Mouse (Mus musculus): ENCODE measurements around the gene Creb3l2.

Creb3l2 gene

DNA sequence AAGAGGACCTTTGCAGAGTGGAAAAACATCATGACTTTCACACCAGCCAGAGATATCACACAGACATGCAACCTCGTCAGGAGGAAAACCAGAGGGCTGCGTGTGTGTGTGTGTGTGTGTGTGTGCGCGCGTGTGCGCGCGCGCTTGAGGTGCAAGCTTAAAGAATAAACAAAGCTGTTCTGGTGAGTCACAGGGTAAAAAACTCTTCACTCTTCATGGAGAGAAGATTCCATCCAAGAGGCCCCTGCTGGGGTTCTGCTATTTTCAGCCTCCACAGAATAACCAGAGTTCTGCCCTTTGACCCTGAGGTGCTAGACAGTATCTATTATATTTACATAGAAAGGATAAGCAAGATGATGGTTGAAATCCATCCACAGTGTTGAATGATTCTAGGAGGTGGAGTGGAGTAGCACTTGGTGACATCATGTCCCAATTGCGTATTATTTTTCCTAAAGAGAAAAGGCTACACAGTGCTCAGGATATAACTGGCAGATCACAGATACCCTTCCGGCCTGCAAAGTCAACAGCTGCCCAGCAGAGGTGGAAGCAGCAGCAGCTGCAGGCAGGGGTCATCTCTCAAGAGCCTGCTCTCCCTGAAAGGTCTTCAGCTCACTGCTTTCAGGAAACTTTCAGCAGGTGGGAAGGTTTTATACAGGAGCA, 41.0 kb downstream of the Creb3l2 start:
- TF ChIP-seq GATA4 (IDR thresholded peaks at IDR 0.05; ENCODE audit: insufficient replicate concordance, low read length) = no peak

DNA sequence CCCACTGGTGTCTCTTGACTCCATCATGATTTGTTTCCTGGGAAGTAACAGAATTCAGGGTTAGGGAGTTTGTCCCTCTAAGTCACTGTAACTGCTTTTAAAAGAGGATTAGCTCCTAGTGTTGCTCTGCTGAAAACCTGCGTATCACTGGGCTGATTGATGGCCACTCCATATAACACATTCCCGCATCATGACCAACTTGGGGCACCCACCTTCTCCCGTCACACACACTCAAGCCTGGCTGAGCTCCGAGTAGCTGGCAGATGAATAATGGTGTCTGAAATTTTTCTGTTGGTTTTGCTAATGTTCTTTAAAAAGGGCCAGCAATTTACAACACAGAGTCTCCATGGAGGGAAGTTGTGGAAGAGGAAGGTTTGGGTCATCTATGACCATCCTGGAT, 41.8 kb downstream of the Creb3l2 start:
- TF ChIP-seq GATA4 (IDR thresholded peaks at IDR 0.05; ENCODE audit: insufficient replicate concordance, low read length) = no peak

DNA sequence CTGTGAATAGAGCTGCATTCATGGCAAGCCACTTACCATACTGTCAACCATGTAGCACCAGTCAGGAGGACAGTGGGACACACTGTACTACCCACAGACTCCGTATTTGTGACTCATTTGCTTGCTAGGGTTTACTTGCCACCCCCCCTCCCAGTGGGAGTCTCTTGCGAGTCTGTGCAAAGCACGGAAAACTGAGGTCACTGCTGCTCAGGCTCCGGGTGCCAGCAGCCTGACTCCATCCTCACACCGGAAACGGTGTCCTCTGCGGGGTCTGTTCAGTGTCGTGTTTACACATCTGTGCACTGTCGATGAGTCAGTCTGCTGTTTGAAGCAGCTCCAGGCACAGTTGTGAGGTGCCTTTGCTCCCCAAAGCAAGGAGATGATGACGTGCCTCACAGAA, 43.0 kb downstream of the Creb3l2 start:
- TF ChIP-seq GATA4 (IDR thresholded peaks at IDR 0.05; ENCODE audit: insufficient replicate concordance, low read length) = no peak

DNA sequence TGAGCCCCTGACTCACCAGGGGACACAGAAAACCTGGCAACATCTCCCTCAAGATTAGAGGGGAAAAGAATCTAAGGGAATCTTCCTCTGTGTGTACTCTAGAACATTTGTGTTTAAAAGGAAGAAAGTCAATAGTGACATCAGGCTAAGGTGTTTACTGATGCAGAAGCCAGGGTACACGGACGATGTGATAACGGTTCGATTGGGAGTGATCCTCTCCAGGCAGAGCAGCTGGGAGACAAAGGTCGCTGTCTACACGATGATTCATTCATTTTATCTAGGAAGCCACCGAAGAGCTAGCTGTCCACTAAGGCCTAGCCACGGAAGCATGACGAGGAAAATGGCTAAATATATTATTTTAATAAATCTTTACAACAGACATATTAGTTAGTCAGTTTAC, 44.0 kb downstream of the Creb3l2 start:
- TF ChIP-seq GATA4 (IDR thresholded peaks at IDR 0.05; ENCODE audit: insufficient replicate concordance, low read length) = peak; percentile 85

DNA sequence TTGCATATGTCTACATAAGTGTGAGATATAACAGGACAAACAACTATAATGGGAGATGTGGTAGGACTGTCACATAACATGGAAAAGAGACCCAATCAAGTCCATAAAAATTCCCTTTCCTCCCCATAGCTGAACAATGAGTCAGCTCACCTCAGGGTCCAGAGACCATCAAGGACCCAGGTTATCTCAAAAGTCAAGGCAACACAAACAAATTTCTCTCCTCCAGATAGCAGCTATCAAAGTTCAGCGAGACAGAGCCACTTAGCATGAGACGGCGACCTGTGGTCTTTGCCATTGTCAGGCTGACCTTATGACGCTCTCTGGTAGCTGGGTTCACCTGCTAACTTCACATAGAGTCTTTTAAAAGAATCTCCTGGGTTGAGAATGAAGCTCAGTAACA, 44.7 kb downstream of the Creb3l2 start:
- TF ChIP-seq GATA4 (IDR thresholded peaks at IDR 0.05; ENCODE audit: insufficient replicate concordance, low read length) = no peak

DNA sequence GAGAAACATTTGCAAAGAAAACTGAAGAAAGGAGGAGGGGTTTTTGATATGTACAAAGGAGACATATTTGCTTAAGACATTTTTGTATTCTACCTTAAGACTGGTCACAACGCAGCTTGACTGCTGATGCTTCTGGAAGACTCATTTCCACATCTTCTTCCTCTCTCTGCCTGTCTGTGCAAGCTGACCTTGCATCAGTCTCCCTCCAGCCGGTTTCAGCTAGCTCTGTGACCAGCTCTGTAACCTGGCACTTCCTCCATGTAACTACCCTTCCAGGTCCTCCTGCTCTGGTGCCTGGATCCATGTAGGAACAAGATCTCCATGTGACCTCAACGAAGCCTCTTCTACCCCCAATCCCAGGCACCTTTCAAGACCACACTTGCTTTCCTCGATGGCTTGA, 45.8 kb downstream of the Creb3l2 start:
- TF ChIP-seq GATA4 (IDR thresholded peaks at IDR 0.05; ENCODE audit: insufficient replicate concordance, low read length) = no peak

DNA sequence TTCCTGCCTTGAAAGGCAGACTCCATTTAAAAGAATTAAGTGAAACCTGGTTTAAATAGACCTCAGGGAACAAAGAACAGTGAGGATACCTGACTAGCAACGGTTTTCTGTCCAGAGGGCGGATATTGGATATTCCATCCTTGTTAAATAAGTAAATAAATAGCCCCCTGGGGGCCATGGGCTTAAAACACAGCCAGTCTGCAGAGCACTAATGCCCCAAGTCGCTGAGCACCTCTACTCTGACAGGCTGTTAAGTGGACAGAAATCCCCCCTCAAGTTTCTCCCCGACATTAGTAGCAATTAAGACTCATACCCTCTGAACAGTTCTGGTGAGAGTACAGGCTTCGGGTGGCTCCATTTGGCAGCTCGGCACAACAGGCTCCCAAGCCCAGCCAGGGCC, 48.7 kb downstream of the Creb3l2 start:
- TF ChIP-seq GATA4 (IDR thresholded peaks at IDR 0.05; ENCODE audit: insufficient replicate concordance, low read length) = no peak

DNA sequence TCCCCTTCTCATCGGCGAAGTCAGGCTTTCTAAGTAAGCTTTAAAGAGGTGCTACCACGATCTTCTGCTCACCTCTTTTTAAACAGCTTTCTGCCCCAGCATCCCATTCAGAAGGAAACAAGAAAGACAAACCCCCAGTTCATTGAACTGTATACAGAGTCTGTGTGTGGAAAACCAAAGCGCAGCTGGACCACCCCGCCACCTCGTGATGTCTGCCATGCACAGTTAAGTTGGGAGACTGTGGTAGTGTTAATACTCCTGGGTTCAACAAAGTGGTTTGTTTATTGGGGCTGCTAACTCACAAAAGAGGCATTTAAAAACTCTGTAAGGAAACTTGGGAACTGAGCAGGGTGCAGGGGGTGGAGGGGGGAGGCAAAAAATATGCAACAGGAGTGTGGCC, 49.7 kb downstream of the Creb3l2 start:
- TF ChIP-seq GATA4 (IDR thresholded peaks at IDR 0.05; ENCODE audit: insufficient replicate concordance, low read length) = no peak

DNA sequence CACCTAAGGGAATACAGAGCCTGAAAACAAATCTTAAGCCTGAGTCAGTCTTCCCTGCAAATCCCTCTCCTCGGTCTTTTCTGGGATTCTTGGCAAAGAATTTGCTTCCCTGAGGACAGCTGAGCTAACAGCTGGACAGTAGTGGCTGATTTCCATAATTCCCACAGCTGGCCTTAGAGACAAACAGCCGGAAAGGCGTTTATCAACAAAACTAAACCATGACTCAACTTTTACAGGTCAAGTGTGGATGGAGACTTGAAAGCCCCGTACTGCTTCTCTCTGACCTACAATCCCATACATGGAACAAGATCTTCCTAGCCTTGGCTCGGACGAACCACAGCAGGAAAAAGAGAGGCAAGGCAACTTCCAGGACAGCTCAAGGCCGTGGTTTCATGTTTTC, 50.6 kb downstream of the Creb3l2 start:
- peak; percentile 34; the same call in 1 of the 2 replicates for TF ChIP-seq GATA4 (IDR thresholded peaks at IDR 0.05; ENCODE audit: insufficient replicate concordance, low read length)

DNA sequence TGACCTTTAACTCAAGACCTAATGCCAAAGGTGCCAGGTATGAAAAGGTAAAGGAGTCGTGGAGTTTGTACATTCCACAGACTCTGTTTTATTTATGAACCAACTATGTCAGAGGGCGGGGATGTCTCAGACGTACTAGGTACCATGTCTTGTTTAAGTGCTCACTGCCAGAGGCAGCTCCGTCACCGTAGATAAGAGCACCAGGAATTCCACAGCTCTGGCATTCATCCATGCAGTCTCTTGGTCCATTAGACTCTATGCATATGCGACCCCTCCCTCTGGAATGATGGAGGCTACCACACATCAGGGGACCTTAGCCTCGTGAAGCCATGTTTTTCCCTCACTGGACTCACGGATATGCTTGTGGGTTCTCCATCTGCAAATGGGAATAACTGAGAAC, 53.0 kb downstream of the Creb3l2 start:
- TF ChIP-seq GATA4 (IDR thresholded peaks at IDR 0.05; ENCODE audit: insufficient replicate concordance, low read length) = no peak

DNA sequence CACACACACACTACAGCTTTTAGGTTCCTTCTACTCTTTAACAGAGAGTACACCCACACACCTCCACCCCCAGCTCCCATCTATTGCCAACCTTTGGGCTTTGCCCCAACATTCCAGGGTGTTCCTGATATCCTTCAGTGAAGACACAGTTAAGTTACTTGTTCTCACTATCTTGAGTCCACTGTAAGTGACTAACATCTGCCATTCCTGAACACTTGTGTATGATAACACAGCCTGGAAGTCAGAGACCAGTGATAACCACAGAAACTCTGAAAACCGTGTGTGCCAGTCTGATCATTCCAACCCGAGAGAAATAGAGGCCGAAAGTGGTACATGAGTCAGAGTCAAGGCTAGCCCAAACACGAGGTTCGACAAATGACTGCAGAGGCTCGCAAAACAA, 53.4 kb downstream of the Creb3l2 start:
- no peak for TF ChIP-seq GATA4 (IDR thresholded peaks at IDR 0.05; ENCODE audit: insufficient replicate concordance, low read length)

DNA sequence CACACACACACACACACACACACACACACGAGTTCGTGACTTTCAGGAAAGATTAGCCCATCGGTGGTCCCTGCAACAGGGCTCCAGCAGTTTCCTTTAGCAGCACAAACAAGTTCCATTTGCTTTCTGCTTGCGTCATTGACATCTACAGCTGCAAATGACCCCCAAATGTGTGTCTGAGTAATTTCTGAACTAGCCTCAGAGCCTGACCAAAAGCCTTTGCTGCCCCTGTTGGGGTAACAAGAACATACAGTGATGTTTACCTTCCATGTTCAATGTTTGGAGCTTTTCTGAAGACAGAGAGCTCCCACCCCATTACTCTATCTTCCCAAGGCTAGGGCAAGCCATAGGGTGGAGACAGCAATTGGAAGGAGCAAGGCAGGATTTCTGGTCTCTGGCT, 54.7 kb downstream of the Creb3l2 start:
- TF ChIP-seq GATA4 (IDR thresholded peaks at IDR 0.05; ENCODE audit: insufficient replicate concordance, low read length) = no peak

DNA sequence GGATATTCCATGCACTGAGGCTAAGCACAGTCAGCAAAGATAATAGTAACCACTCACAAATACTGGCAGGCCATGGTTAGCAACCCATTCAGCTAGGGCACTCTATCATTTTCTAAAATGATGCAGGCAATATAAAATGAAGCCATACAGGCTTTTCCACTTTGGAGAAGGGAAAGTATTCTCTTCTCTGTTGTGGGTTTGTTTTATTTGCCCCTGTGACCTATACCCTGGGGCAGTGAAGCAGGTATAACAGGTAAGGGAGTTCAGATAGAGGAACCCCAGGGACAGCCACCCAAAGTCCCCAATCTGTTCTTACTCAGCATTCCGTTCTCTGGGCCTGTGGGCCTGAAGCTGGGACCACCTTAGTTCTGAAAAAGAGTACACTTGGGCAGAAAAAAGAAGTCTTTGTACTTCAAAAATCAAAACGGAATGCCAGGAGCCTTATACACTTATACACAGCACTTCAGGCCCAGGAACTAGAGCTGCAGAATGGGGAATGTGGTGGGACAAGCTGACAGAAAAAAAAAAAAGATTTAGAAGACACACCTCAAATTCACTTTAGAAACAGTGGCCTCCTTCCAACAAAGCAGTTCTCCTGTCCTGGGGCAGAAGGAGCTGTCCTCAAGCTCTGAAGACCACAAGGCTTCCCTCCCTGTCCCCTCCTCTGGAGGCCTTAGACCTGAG, 56.2 kb downstream of the Creb3l2 start:
- no peak for TF ChIP-seq GATA4 (IDR thresholded peaks at IDR 0.05; ENCODE audit: insufficient replicate concordance, low read length)

DNA sequence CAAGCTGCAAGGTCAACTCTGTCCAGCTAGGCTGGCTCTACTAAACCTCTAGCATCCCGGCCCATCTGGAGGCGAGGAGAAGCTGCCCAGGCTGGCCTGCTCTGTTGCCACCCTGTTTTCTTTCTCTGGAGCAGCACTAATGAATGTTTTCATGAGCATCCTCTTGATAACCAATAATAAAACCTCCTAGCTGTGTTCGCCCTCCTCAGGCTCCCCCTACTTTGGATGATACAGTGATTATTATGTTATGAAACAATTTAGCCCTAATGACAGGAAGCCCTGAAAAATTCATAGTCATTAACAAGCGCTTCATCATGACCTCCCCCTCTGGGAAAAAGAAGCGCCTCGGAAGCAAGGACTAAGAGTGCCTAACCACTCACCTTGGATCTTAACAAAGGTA, 59.2 kb downstream of the Creb3l2 start:
- TF ChIP-seq GATA4 (IDR thresholded peaks at IDR 0.05; ENCODE audit: insufficient replicate concordance, low read length) = no peak

DNA sequence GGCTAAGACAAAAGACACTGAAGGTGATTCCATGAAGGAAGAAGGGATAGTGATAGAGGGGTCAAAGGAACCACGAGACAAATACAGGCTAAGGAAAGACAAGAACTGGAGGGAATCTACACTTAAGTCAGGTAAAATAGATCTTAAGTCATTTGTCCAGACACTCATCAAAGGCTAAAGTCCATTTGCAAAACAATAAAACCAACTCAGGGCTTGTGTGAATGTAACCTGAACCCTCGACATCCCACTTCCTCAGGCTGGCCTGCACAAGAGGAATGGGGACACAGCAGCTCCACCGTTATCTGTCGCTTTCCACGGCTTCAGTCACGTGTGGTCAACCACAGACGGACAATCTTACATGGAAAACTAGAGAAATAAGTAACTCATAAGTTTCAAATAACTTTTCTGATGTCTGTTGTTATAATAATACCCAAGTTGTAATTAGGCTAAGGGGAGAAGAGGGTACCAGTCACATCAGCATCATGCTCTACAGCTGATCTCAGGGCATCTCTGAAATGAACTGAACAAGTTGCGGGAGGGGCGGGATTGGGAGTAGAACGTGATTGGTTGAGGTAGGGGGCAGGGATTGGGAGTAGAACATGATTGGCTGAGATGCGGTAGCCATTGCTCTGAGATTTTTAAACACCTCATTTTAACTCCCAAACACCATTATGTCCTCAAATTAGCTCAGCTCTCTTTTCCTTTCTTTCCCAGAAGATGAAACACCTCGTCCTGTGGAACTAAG, 63.9 kb downstream of the Creb3l2 start:
- no peak for TF ChIP-seq GATA4 (IDR thresholded peaks at IDR 0.05; ENCODE audit: insufficient replicate concordance, low read length)

DNA sequence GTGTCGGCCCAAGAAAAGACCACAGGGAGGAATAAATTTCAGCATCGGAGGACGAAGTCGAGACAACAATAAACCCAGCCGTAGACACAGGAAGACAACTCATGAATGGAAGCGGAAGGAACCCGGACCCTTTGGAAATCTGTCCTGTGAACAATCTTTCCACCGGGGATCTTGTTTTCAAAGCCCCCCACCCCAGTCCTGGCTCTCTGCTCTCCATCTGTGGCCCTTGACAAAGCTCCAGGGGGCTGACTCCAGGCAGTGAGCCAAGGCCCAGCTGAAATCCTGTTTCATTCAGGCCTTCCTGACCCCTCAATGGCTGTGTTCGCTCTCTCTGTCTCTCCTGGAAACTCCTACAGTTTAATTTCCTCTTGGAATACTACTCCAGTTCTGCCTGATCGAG, 66.5 kb downstream of the Creb3l2 start:
- TF ChIP-seq GATA4 (IDR thresholded peaks at IDR 0.05; ENCODE audit: insufficient replicate concordance, low read length) = no peak
